Mouse (Mus musculus) adrenal gland, adult 2 months (tissue): ENCODE results near the gene Hmmr. TPM values are rescaled to one million over a fixed set of nuclear protein-coding genes. Genes with fewer than 3 reads are reported as not detected.
"Not testable (repeated sequence)": the region's sequence is repeated elsewhere in the genome, so short reads cannot be mapped to it uniquely, and the experiment has no call there.

ENCODE experiments used
- DNase-seq: peaks from one replicate; pipeline ENCODE4 v3.0.0; 2021
- long read RNA-seq: library from polyadenylated mRNA; stranded (forward); transcript quantifications from one replicate; pipeline ENCODE4 v2.0.0, GENCODE M21; 2021
- polyA plus RNA-seq: library from polyadenylated mRNA; depleted of rRNA; stranded (reverse); fragments of >200 nt; gene quantifications from 2 replicates; pipeline ENCODE4 v1.2.3, GENCODE M21; 2012; rRNA removed
- total RNA-seq, 2 experiments: library from RNA; stranded (reverse); gene quantifications; 2 replicates each; pipeline ENCODE4 v1.2.3; 2021

Gene Hmmr
- 1 to 10 TPM in 1 of 2 experiments, under 1 TPM in 1; 0.76 to 1.4 TPM for total RNA-seq
- polyA plus RNA-seq, result 0.32 and 0.47 TPM in 2 replicates
- long read RNA-seq, result 0 reads

DNA sequence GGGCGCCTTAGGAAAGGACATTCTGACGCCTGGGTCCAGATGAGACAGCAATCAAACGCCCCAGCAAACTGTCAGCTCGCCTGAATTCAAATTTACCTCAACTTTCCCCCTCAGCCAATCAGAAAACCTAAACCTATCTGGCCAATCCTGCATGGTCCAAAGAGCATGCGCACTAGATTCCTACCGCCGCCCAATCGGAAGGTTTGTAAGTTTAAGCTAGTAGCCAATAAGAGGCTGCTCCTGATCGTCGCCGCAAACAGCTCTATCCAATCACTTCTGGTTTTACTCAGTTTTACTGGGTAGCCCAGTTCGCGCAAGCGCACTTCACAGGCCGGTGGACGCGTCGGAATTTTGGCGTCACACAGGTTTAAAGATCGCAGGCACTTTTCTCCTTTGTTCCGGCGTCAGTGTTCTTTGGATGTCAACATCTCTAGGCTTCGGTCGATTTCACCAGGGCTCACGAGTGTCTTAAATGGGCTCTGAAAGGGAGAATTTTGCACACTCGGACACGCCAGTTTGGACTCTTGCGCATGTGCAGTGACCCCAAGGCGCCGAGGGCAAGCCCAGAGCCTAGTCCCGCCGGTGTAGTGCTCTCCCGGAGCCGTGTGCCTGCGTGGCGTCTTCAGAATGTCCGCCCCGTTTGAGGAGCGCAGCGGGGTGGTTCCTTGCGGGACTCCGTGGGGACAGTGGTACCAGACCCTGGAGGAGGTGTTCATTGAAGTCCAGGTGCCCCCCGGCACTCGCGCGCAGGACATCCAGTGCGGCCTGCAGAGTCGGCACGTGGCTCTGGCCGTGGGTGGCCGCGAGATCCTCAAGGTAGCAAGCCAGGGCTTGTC is at the start of gene Hmmr, which contains the start of gene Nudcd2:
TSS of gene Hmmr (minus strand) at position 84 of the 836 bp plus-strand sequence.
TSS of gene Nudcd2 (plus strand) at position 329 of the 836 bp plus-strand sequence.
- DNase-seq, result peak; percentile 92

GRCm38 (mm10) chr11:40781857-40782256 is 48.6 kb upstream of the Hmmr start:
- no peak for DNase-seq

DNA sequence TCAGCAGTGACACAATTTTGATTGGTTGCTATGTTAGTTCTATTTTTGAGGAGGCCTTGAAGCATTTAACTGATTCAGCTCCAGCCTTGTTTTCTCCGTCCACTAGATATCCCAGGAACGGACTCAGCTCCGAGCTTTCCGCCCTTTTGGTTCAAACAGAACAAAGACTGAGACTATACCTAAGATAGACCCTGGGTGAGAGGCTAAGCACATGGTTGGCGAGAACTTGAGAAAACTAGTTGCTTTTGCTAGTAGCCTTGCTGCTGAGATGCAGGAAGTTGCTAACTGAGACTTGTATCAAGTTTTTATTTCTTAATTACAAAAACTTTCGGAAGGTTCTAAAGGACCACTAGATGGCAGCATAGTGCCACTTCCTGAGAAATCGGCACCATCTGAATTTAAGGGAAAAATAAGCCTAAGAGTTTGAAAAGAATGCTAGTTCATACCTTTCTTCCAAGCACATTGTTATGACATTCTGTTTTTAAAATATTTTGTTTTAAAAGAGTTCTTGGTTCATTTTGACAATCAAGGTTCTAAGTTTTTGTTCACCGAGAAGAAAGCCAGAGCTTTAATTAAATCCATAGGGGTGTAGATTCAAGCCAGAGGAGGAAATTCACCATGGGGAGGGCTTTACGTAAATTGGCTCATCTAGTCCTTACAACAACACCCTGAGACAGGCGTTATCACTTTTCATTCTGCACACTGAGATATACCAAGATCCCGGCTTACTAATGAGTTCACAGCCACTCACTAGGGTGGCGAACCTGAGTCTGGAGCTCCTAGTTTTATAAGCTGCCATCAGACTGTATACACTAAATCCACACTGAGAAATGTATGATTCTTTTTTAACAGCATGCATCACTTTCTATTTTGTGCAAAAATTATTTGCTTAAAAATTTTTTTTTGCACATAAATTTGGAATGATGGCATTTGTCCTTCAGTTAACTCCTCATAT is 42.4 kb upstream of the Hmmr start:
- peak; percentile 7 for DNase-seq

DNA sequence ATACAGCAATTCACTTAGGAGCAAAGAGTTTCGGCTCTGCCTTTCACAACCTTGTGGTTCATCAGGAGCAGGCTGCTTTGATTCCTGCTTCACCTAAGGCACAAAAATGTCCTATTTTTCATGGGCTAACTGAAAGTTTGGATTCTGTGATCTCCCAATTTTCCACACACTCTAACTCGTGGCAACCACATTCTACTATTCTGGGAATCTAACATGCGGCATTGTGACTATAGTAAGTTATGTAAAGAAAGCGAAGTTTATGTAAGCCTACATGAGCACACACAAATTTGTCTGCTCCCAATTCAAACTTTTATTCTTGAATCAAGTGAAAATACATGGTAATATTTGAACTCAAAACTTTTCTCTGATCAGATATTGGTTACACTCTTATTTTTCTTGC is 31.5 kb upstream of the Hmmr start:
- no peak for DNase-seq

DNA sequence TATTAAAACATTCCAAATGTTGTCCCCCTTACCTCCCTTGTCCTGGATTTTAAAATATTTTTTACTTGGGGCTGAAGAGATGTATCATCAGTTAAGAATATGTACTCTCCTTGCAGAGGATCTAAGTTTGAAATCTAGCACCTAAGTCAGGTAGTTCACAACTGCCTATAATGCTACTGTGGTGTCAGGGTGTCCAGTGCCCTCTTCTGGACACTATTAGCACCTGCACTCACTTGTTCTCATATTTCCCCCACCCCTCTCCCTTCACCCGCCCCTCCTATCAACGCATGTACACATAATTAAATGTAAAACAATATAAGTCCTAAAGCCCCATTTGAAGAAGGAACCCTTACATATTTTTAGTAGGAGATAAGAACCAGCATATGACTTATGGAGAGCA is 30.2 kb upstream of the Hmmr start:
- DNase-seq, result no peak

DNA sequence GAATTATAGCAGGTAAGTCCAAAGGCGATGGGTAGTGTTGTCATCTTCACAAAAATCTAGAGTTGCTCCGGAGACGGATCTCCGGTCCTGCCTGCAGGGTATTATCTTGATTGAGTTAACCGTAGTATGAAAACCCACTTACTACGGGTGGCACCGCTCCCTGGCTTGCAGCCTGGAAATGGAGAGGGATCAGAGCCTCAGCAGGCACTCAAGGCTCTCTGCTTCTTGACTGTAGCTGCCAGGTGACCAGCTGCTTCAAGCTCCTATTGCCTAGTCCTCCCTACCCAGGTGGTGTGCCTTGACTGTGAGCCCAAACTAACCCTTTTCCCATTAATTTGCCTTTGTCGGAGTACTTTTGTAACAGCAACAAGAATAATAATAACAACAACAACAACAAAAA is 26.7 kb upstream of the Hmmr start:
- DNase-seq, result no peak

DNA sequence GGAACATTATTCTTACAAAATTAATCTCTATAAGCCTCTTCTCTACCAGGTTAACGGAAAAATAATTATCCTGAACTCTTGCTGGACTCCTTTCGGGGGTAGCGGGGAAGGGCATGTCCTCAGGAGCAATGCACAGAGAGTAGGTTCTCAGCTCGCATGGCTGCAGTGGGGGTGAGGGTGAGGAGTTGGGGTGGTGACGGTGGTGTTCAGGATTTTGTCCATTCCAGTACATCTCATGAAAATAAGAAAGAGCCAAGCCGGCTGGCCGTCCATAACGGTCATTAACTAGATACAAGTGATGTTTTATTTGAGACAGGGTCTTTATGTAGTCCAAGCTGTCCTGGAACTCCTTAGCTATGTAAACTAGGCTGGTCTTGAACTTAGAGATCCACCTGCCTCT is 22.7 kb upstream of the Hmmr start:
- no peak for DNase-seq

- DNase-seq, result peak; percentile 96
These were observed 21.9 kb upstream of the Hmmr start, which contains the start of gene Ccng1 for GRCm38 (mm10) chr11:40755109-40755627. Gene Ccng1, minus strand, starts transcription at chr11:40755311.

DNA sequence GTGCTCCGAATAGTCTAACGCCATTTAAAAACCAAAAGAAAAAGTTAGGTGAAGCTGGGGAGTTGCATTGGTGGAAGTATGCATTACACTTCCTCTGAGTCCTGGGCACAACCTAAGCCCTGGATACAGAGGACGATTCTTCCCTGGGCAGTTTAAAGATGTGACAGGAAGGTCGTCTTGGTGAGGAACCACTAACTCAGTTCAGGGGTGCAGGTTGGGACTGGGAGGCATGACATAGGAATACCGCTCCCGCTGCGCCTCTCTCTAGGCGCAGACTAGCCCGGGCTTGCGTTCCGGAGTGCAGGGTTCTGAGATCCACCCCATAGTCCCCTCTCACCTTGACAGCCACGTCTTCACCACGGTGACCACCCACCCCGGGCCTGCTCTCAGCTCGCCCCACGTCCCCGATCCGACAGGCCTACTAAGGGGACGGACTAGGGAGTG is 21.5 kb upstream of the Hmmr start:
- no peak for DNase-seq

- no peak for DNase-seq
These were observed 20.6 kb upstream of the Hmmr start for GRCm38 (mm10) chr11:40753836-40754235.

DNA sequence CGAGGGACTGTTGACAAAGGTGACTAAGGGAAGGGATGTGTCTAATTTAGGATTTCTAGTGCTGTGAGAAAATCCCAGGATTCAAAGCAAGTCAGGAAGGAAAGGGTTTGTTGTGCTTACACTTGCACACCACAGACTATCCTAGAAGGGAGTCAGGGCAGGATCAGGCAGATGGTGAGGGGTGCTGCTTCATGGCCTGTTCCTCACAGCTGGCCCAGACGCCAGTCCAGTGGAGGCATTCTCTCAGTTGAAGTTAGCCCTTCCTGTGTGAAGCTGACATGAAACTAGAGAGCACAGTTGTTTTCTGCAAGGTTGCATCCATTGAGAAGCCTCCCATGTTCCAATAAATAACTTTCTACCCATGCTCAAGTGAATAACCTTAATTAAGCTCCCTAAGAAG is 14.5 kb upstream of the Hmmr start:
- DNase-seq, result no peak

- DNase-seq, result no peak
These were observed 13.1 kb upstream of the Hmmr start for GRCm38 (mm10) chr11:40746361-40746760.

DNA sequence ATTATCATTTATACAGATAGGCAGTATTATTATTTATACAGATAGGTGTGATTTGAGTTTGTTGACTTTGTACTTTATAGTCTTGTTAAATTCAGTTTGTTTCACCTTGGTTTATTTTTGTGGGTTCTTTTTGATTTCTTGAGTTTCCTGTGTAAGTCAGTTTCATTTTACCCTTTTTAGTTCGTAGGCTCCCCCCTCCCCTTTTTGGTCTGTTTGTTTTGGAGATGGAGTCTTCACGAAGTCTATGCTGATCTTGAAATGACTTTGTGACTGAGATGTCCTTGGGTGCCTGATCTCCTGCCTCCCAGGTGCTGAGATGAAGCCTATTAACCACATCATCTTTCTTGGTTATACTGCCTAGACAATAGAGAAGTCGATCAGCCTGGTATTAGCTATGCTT is 11.1 kb upstream of the Hmmr start:
- DNase-seq, result no peak

DNA sequence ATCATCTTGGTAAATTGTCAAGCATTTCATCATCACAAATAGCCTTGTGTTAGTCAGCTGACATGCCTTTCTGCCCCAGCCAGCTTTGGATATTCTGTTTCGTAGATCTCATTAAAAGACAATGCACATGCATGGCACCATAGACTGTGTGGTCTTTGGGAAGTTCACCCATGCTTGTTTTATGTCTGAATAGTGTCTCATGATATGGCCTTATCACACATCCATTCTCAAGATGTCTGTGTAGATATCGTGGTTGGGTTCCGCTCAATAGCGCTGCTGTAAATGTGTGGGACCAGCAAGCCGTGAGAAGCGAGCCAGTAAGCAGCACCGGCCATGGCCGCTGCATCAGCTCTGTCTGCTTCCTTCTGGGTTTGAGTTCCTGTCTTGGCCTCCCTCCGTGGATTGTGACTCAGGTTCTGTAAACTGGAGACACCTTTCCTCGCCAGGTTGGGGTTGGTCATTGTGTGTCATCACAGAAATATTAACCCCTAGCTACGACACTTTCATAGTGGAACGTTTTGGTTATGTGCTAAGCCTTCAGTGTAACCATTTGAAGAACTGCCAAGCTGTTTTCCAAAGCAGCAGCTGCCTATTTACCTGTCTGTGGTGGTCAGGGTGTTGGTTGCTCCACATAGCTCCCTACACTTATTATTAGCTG is 8.5 kb upstream of the Hmmr start:
- DNase-seq, result no peak

GRCm38 (mm10) chr11:40737369-40737768 is 4.1 kb upstream of the Hmmr start:
- no peak for DNase-seq

- DNase-seq, result no peak
These were observed 1.1 kb upstream of the Hmmr start for GRCm38 (mm10) chr11:40734251-40734752.

GRCm38 (mm10) chr11:40732997-40733338 is 254 bp downstream of the Hmmr start:
- DNase-seq, result no peak

GRCm38 (mm10) chr11:40718324-40718723 is 14.9 kb downstream of the Hmmr start:
- DNase-seq, result no peak

GRCm38 (mm10) chr11:40715524-40715923 is 17.7 kb downstream of the Hmmr start:
- DNase-seq, result no peak

- peak; percentile 32 for DNase-seq
These were observed 19.4 kb downstream of the Hmmr start for GRCm38 (mm10) chr11:40713858-40714257.

DNA sequence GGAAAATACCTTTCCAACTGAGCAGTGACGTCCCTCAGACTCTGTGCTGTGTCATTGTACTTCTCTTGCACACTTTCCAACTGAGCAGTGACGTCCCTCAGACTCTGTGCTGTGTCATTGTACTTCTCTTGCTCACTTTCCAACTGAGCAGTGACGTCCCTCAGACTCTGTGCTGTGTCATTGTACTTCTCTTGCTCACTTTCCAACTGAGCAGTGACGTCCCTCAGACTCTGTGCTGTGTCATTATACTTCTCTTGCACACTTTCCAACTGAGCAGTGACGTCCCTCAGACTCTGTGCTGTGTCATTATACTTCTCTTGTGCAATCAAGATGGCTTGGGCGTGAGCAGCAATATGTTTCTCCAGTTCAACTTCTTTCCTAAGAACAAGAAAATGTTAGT is 23.3 kb downstream of the Hmmr start:
- DNase-seq, result not testable (repeated sequence)

DNA sequence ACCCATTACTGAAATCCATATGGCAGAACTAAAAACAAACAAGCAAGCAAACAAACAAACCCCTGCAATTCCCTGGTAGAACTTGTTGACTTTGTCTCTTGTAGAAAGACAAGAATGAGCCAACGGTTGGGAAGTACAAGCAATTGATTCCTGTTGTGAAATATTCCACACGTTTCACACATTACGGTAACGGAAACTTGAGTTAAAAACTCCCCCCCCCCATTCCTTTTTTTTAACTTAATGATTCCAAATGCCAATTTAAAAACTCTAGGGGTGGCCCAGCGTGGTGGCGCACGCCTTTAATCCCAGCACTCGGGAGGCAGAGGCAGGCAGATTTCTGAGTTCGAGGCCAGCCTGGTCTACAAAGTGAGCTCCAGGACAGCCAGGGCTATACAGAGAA is 38.1 kb downstream of the Hmmr start, which contains the start of gene Mat2b:
TSS of gene Mat2b (minus strand) at position 101 of the 400 bp plus-strand sequence.
- DNase-seq, result no peak
